Mouse (Mus musculus): ENCODE results near the gene Ccdc89.

DNA sequence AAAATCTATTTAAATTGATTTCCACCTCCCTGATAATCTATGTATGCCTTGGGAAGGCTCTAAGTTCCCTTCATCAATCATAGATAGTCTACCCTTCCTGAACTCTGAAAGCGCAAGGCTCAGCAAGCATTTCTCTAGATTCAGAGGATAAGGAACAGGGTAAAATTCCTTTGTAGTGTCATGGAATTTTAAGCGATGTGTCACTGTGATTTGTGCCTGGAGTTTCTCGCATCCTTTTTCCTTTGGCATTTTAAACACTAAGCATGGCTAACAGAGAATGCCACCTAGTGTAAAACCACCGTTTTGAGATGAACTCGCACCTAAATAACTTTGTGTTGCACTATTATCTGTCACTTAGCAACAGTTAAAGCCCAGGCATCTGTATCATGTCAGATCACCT is 30.4 kb upstream of the Ccdc89 start:
- no peak for TF ChIP-seq CTCF (IDR thresholded peaks at IDR 0.05; ENCODE audit: borderline replicate concordance, insufficient read depth, low read length)
- no peak for TF ChIP-seq POLR2A (IDR thresholded peaks at IDR 0.05; ENCODE audit: low read depth, low read length)
